Mouse (Mus musculus): ENCODE results near the gene Znhit3.
"Not testable (repeated sequence)": the region's sequence is repeated elsewhere in the genome, so short reads cannot be mapped to it uniquely, and the experiment has no call there.

Gene Znhit3

GRCm38 (mm10) chr11:84876020-84876419 is 40.1 kb downstream of the Znhit3 start:
- DNase-seq (ENCODE audit: low spot score): not testable (repeated sequence)

GRCm38 (mm10) chr11:84873042-84873833 is 42.9 kb downstream of the Znhit3 start:
- no peak for DNase-seq (ENCODE audit: low spot score)

GRCm38 (mm10) chr11:84871548-84872069 is 44.6 kb downstream of the Znhit3 start:
- DNase-seq (ENCODE audit: low spot score): no peak

- peak; percentile 26 for DNase-seq (ENCODE audit: low spot score)
These were observed 45.1 kb downstream of the Znhit3 start for GRCm38 (mm10) chr11:84871046-84871445.

GRCm38 (mm10) chr11:84870337-84871043 is 45.7 kb downstream of the Znhit3 start, which contains the start of gene Ggnbp2:
Gene Ggnbp2, minus strand, starts transcription at chr11:84870817.
- DNase-seq (ENCODE audit: low spot score): peak; percentile 69

- peak; percentile 74 for DNase-seq (ENCODE audit: low spot score)
These were observed 46.5 kb downstream of the Znhit3 start for GRCm38 (mm10) chr11:84869537-84870232.

- no peak for DNase-seq (ENCODE audit: low spot score)
These were observed 47.3 kb downstream of the Znhit3 start for GRCm38 (mm10) chr11:84868786-84869259.

- DNase-seq (ENCODE audit: low spot score): no peak
These were observed 48.6 kb downstream of the Znhit3 start for GRCm38 (mm10) chr11:84867586-84867985.

- DNase-seq (ENCODE audit: low spot score): no peak
These were observed 50.9 kb downstream of the Znhit3 start for GRCm38 (mm10) chr11:84865268-84865667.

All from layer of hippocampus, adult 9-10 months (tissue).